Mouse (Mus musculus) thymus, postnatal 14 days (tissue): ENCODE results near the gene Elmo2.
A peak's percentile ranks its signal among the peaks of the same experiment; 100 is the strongest.

Experiments
- DNase-seq: peaks from one replicate; pipeline ENCODE4 v3.0.0; 2021

Elmo2 gene

GRCm38 (mm10) chr2:165326304-165327190 is at the start of gene Elmo2:
TSS of gene Elmo2 (minus strand) at chr2:165326479.
- peak; percentile 99 for DNase-seq

GRCm38 (mm10) chr2:165376001-165376400 is 49.7 kb upstream of the Elmo2 start:
- no peak for DNase-seq

GRCm38 (mm10) chr2:165375478-165375877 is 49.2 kb upstream of the Elmo2 start:
- no peak for DNase-seq

DNA sequence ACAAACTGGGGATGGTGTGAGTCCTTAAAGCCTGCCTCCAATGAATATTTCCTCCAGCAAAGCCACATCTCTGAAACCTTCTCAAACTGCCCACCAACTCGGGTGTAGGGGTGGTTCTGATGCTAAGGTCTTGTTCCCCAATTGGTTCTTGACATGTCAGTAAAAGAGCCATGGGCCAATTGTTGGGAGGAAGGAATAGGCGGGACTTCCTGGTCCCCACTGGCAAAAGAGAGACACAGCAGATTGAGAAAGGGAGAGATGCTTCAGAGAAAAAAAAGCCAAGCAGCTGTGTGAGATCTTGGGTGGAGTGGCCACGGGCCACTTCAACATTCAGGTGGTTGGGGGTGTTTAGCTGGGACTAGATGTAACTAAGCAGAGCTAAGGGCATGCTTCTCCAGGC is 44.8 kb upstream of the Elmo2 start:
- DNase-seq, result no peak

- no peak for DNase-seq
Observed at GRCm38 (mm10) chr2:165370348-165370747, 44.1 kb upstream of the Elmo2 start.

DNA sequence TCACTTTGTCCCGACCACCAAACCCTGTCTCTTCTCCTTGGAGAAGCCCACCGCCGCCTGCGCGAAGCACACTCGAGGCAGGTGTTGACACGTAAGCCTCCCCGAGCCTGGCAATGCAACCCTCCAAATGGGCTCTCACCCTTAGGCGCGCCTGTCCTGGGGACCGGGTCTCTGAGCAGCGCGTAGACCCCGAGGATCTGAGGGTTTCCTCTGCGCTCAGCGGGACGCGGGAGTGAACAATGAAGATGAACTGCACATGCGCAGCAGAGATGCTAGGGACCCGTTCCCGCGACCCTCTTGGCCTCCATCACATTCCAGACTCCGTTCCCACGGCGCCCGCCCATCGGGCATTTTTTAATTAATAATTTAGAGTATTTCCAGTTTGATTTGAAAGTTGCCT is 42.2 kb upstream of the Elmo2 start, which contains the start of gene Zfp663:
TSS of gene Zfp663 (minus strand) at position 234 of the 400 bp plus-strand sequence.
- DNase-seq, result no peak

GRCm38 (mm10) chr2:165367868-165368439 is 41.7 kb upstream of the Elmo2 start:
- DNase-seq, result peak; percentile 27

DNA sequence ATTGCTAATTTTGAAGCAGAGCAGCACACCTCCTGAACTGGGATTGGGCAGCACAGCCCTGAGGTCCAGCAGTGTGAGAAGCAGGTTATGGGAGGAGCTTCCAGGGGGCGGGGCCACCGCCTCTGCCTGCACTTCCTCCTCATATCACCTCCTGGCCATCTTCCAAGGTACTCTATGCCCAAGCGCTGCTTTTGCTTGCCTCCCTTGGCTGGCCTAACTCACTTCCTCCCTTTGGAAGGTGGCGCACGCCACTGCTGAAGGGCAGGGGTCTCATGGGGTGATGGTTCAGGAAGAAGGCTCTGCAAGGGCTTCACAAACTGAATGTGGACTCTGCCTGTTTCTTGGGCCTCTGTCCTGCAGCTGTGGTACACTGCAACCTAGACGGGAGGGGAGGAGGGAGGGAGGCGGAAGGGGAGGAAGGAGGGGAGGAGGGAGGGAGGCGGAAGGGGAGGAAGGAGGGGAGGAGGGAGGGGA is 40.8 kb upstream of the Elmo2 start:
- DNase-seq, result peak; percentile 11

DNA sequence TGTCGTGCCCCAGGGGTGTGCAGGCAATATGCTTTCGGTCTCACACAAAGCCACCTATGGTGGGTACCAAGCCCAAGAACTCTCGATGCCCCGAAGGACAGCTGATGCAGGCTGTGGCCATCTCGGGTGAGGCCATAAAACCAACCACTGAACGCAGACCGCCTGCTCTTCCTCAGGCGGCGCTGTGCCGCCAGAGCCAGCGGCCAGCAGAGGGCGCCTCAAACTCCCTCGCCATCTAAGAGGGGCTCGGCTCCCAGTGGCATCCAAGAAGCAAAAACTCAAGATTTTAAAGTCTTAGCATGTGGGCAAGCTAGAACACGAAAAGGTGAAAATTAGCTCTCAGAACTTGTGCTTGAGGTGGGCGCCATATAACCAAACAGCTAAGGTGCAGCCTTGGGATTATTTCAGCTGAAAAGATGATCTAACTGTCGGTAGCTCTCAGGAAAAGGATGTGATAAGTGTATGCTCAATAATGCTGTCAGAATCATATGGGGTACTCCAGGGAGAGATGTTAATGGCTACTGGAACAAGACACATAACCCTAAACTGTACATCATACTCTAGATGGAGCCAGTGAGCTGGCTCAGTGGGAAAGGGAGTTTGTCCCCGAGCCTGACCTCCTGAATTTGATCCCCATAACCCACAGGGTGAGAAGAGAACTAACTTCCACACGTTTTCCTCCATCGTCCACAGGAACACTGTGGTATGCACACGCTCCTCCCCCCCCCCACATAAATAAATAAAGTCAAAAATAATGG is 38.2 kb upstream of the Elmo2 start:
- peak; percentile 58 for DNase-seq

DNA sequence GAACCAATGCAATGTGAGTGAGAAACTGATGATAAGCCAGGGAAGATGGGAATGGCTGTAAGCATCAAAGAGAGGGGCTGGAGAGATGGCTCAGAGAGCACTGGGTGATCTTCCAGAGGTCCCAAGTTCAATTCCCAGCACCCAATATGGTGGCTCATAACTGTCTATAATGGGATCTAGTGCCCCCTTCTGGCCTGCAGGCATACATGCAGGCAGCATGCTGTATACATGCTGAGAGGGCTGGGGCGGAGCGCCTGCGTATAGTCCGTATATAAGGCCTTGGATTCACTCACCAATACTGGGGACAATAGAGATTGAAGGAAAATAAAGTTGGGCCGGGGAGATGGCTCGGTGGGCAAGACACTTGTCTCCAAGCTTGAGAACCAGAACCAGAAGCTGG is 37.0 kb upstream of the Elmo2 start:
- DNase-seq, result no peak

GRCm38 (mm10) chr2:165360861-165361260 is 34.6 kb upstream of the Elmo2 start:
- DNase-seq, result peak; percentile 56

GRCm38 (mm10) chr2:165351828-165352513 is 25.7 kb upstream of the Elmo2 start:
- DNase-seq, result no peak

DNA sequence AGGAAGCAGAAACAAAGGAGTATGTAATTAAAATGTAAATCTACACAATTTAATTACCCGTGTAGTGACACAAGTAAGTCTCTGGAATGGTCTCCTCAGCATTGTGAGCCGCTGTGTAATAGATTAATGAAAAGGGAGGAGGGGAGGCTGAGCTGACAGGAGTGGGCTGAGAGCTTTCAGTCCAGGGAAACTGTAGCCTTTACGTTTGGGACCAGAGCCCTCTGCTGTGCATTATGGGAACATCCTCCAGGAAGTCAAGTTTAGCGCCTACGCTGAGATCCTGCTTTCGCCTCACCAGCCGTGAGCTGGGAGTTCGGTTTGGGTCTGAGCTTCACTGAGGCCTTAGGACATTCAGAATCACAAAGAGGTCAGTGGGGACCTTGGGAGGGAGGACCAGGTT is 23.2 kb upstream of the Elmo2 start:
- DNase-seq, result no peak

- DNase-seq, result no peak
Observed at GRCm38 (mm10) chr2:165346180-165346579, 19.9 kb upstream of the Elmo2 start.

DNA sequence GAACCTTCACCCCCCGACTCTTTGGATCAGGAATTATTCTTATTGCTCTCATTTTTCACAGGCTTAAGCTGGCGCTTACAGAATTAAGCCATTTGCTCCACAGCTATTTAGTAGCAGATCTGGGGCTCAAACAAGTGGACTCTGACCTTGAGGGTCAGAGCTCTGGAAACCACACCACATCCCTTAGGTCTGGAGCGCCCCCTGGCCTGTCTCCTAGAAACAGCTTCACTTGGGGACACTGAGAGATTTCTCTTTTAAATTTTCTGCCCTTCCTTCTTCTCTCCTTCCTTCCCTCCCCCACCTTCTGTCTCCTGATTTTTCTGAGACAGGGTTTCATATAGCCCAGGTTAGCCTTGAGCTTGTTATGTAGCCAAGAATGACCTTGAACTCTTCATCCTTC is 10.9 kb upstream of the Elmo2 start:
- DNase-seq, result peak; percentile 29

GRCm38 (mm10) chr2:165332610-165333210 is 6.4 kb upstream of the Elmo2 start:
- DNase-seq, result no peak

DNA sequence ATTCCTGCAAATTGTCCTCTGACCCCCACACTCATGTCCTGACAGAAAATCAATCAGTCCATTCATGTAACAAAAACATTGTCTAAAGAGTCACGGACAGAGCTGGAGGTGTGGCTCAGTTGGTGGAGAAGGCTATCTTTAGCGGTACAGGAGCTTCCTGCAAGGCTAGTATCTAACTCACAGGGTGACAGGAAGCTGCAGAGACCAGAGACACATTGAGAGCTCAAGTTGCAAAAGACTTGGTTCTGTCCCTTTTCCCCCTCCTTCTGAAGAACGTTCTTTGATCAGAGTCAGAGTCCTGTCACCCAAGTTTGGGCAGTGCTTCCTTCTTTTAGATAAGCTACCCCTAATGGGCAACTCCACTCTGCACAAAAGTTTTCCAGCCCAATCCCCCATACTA is 3.4 kb upstream of the Elmo2 start:
- DNase-seq, result no peak

DNA sequence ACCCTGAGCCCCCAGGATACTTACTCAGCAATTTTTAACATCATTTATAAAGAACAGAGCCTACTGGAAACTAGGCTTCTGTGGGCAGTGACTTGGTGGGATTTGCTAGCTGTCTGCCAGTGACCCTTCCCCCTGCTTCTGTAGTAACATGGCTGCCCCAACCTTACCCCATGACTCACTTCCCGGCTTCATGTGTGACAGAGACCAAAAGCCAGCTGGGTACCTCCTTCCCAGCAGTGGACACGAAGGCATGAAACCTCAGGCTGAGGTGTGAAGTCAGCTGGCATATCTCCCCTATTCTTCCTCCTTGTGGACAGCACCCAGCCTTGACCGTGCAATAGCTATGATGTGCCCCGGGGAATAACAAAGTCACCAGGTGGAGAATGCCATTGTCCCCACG is 2.5 kb upstream of the Elmo2 start:
- no peak for DNase-seq

DNA sequence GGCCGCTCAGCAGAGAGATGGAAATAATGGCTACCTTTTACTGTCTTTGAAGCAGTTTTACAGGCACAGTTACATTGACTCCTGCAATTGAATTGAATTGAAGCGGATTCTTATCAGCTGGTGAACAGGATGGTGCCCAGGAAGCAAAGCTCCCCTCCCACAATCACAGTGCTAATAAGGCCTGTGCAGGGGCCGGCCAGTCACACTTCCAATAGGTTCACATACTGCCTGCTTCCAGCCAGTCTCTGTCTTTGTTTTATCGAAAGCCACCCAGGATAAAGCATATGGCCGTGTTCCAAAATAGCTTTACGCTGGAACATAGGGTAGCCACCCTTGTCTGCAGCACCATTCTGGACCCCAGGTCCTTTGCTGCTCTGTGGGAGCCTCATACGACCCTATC is 1.1 kb upstream of the Elmo2 start:
- no peak for DNase-seq

- DNase-seq, result no peak
Observed at GRCm38 (mm10) chr2:165325521-165326303, 567 bp downstream of the Elmo2 start.

- no peak for DNase-seq
Observed at GRCm38 (mm10) chr2:165323928-165324327, 2.4 kb downstream of the Elmo2 start.

DNA sequence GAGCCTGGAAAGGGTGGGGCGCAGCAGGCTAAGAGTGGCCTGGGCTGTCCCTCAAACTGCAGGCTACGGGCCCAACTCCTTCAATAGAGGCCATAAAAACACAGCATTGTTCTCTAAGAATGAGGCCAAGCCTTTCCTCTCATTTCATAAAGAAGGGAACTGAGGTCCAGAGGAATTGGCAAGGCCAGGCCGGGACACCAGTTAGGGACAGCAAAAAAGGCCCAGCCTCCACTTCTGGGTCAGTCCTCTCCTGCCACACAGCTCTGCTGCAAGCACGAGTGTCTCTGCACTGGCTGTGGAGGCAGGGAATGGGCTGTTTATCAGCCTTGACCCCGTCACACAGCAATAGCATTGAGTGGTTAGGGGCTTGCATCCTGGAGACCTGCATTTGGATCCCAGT is 2.8 kb downstream of the Elmo2 start:
- no peak for DNase-seq
